Mouse (Mus musculus) myocyte (in vitro differentiated cells): ENCODE data around the gene Kctd5. TPM values are rescaled to one million over a fixed set of nuclear protein-coding genes. Genes with fewer than 3 reads are reported as not detected.
A peak's percentile ranks its signal among the peaks of the same experiment; 100 is the strongest.

ENCODE experiments used
- H3K27me3 ChIP-seq: one replicate; pipeline ENCODE4 v1.6.1; 2011; ENCODE audit not compliant: control insufficient read depth, insufficient read depth, insufficient read length
- H3K36me3 ChIP-seq: one replicate; pipeline ENCODE4 v1.6.1; 2011; ENCODE audit not compliant: control insufficient read depth, insufficient read depth
- H3K4me2 ChIP-seq: one replicate; pipeline ENCODE4 v1.6.1; 2011; ENCODE audit warnings: low read depth, control low read depth
- H3K4me3 ChIP-seq: one replicate; pipeline ENCODE4 v1.5.1; 2011; ENCODE audit warnings: mild to moderate bottlenecking, control low read depth, moderate library complexity
- H3K79me2 ChIP-seq: one replicate; pipeline ENCODE4 v1.6.1; 2011; ENCODE audit not compliant: control insufficient read depth, insufficient read depth
- H3ac ChIP-seq: one replicate; pipeline ENCODE4 v1.6.1; 2011; ENCODE audit not compliant: control insufficient read depth, insufficient read length
- CEBPB ChIP-seq: IDR thresholded peaks from 2 replicates; pipeline ENCODE4 v1.6.1; 2011; ENCODE audit warnings: mild to moderate bottlenecking, moderate library complexity; ENCODE audit not compliant: poor library complexity, insufficient read depth, severe bottlenecking
- E2F4 ChIP-seq: IDR thresholded peaks from one replicate; pipeline ENCODE4 v1.6.1; 2011; ENCODE audit warnings: mild to moderate bottlenecking, control low read depth, moderate library complexity; ENCODE audit not compliant: insufficient read depth
- MAX ChIP-seq: IDR thresholded peaks from one replicate; pipeline ENCODE4 v1.6.1; 2011; ENCODE audit warnings: low read depth, mild to moderate bottlenecking, control low read depth
- MYOD1 ChIP-seq, 3 experiments: IDR thresholded peaks; one replicate each; pipeline ENCODE4 v1.6.1; 2011; ENCODE audit warnings: control low read depth in 2 of 3, low read depth in 2 of 3, mild to moderate bottlenecking in 2 of 3, moderate library complexity in 1 of 3; ENCODE audit not compliant: insufficient read length in 2 of 3, control insufficient read depth in 1 of 3
- MYOG ChIP-seq, 3 experiments: IDR thresholded peaks; one replicate each; pipeline ENCODE4 v1.6.1; 2011; ENCODE audit warnings: control low read depth in 2 of 3, low read depth in 2 of 3, mild to moderate bottlenecking in 2 of 3; ENCODE audit not compliant: insufficient read length in 2 of 3, control insufficient read depth in 1 of 3, insufficient read depth in 1 of 3
- POLR2A ChIP-seq: IDR thresholded peaks from one replicate; pipeline ENCODE4 v1.6.1; 2011; ENCODE audit warnings: low read depth, mild to moderate bottlenecking, control low read depth, moderate library complexity; ENCODE audit not compliant: insufficient read length
- POLR2AphosphoS2 ChIP-seq: IDR thresholded peaks from one replicate; pipeline ENCODE4 v1.6.1; 2011; ENCODE audit warnings: low read depth, control low read depth; ENCODE audit not compliant: insufficient read length
- REST ChIP-seq: IDR thresholded peaks from one replicate; pipeline ENCODE4 v1.6.1; 2011; ENCODE audit warnings: mild to moderate bottlenecking, control low read depth, moderate library complexity; ENCODE audit not compliant: insufficient read depth, insufficient read length
- SRF ChIP-seq: IDR thresholded peaks from one replicate; pipeline ENCODE4 v1.6.1; 2011; ENCODE audit warnings: low read depth; ENCODE audit not compliant: control insufficient read depth, insufficient read length
- TCF12 ChIP-seq: IDR thresholded peaks from one replicate; pipeline ENCODE4 v1.6.1; 2011; ENCODE audit warnings: mild to moderate bottlenecking, control low read depth; ENCODE audit not compliant: poor library complexity, insufficient read depth, severe bottlenecking
- TCF3 ChIP-seq: IDR thresholded peaks from one replicate; pipeline ENCODE4 v1.6.1; 2011; ENCODE audit warnings: low read depth, control low read depth; ENCODE audit not compliant: insufficient read length
- USF1 ChIP-seq: IDR thresholded peaks from one replicate; pipeline ENCODE4 v1.6.1; 2011; ENCODE audit warnings: low read depth, mild to moderate bottlenecking, control low read depth, moderate library complexity
- polyA plus RNA-seq: library from polyadenylated mRNA; unstranded; fragments of >200 nt; fragmentation: generic; extraction: Trizol; gene quantifications from one replicate; pipeline ENCODE4 v1.2.1, GENCODE M21; 2012; ENCODE audit warnings: missing spikeins

Kctd5 gene
- polyA plus RNA-seq, 1 experiment = 41.5 TPM

DNA sequence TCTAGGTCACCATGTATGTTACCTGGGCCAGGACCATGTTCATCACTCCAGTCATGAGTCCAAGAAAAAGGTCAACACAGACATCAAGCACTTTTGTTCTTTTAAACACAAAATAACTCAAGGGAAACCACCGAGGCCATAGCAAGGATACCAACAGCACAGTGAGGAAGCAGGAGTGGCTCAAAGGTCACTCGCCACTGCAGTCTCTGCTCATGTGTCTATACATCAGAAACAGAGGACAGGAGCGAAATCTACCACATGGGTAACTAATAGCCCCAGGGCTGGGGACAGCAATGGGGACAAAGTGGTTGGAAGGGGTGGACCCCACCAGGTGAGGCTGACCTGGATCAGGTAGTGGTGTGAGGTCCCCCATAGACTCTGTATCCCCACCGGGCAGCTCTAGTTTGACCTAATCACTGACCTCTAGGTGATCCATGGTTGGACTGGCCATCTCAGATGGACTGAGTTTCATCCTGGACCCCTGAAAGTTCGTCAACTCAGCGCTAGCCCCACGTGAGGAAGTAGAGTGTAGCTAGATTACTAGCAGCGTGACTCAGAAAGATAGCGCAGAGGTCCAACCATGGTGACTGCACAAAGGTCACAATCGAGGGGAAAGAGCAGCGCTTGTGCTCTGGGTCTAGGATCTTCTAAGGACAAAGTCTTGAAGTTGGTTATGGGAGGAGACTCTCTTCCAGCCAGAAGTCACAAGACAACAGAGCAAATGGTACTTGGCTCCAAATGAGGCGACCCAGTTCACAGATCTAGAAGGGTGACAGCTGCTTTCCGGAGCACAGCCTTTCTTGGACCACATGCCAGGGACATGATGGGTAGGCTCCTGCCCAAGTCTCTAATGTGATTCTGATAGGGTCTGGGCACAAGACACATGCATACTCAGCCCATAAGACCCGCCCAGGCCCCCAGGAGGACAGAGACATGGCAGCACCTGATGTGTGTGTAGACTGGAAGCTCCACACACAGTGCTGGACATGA is 16.4 kb downstream of the Kctd5 start:
- Histone ChIP-seq H3K4me3 (no peak overlapping the region), H3K79me2 (no peaks in the 10 kb centered on the region), H3K4me2 (no peak overlapping the region), H3K27me3 (no peaks in the 10 kb centered on the region), H3K36me3 (peaks cover 38% of the 10 kb centered on the region), H3ac (no peak overlapping the region)
- TF ChIP-seq POLR2AphosphoS2 (no peak), MYOG (IDR thresholded peaks at IDR 0.05; ENCODE audit: control insufficient read depth in 1 of 3, insufficient read depth in 1 of 3, insufficient read length in 2 of 3, low read depth in 2 of 3) (peak; percentile 13 to 83 (median 61)), MYOD1 (IDR thresholded peaks at IDR 0.05; ENCODE audit: control insufficient read depth in 1 of 3, insufficient read length in 2 of 3, low read depth in 2 of 3) (peak in 2 of 3 experiments; percentile 21 to 79)

DNA sequence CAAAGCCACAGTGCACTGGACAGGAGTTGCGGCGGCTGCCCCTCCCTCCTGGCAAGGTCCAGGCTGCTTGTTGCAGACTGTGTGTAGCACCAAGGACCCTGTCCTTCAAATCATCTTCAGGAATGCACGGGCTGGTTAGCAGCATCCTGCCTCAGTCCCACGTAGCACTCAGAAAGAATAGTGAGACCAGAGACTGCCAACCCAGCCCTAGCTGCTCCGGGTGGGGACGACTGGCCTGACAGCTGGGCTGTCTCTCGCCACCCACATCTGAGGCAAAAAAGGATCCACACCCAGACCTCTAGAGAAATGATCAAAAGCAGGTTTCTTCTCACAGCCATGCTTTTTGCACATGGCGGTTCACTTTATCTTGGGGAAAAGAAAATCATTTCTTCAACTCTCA is 24.3 kb downstream of the Kctd5 start:
- Histone ChIP-seq H3K36me3 (peaks cover 27% of the 10 kb centered on the region), H3K27me3 (no peaks in the 10 kb centered on the region), H3ac (no peak overlapping the region), H3K4me3 (no peak overlapping the region), H3K79me2 (no peaks in the 10 kb centered on the region), H3K4me2 (no peak overlapping the region)
- TF ChIP-seq MAX (no peak), POLR2AphosphoS2 (no peak), MYOG (IDR thresholded peaks at IDR 0.05; ENCODE audit: control insufficient read depth in 1 of 3, insufficient read depth in 1 of 3, insufficient read length in 2 of 3, low read depth in 2 of 3) (peak in 2 of 3 experiments; percentile 9 to 78), MYOD1 (IDR thresholded peaks at IDR 0.05; ENCODE audit: control insufficient read depth in 1 of 3, insufficient read length in 2 of 3, low read depth in 2 of 3) (peak in 2 of 3 experiments; percentile 26 to 70), E2F4 (no peak), CEBPB (no peak), USF1 (no peak), POLR2A (no peak)

DNA sequence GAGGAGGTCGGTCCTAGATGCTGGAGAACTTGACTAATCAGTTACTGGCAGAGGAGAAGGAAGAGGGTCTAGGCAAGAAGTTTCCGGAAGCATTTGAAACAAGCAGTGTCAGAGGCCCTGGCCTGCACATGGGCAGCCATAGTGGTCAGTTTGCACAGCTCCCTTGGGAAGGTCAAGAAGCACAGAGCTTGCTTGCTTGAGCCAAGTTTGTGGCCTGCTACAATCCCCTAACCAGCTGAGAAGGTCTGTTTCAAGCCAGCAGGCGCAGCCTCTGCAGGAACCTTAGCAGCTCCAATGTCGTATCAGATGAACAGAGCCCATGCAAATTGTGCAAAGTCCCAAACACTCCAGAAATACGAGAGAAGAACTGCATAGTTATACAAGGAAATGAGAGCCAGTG is 25.2 kb downstream of the Kctd5 start:
- Histone ChIP-seq H3K27me3 (no peaks in the 10 kb centered on the region), H3K4me2 (no peak overlapping the region), H3ac (no peak overlapping the region), H3K4me3 (no peak overlapping the region), H3K36me3 (peaks cover 19% of the 10 kb centered on the region), H3K79me2 (no peaks in the 10 kb centered on the region)
- no peak for TF ChIP-seq USF1
- TF ChIP-seq MYOG (IDR thresholded peaks at IDR 0.05; ENCODE audit: control insufficient read depth in 1 of 3, insufficient read depth in 1 of 3, insufficient read length in 2 of 3, low read depth in 2 of 3) = no peak
- no peak for TF ChIP-seq SRF
- TF ChIP-seq MAX = no peak
- no peak for TF ChIP-seq POLR2AphosphoS2
- no peak for TF ChIP-seq REST

DNA sequence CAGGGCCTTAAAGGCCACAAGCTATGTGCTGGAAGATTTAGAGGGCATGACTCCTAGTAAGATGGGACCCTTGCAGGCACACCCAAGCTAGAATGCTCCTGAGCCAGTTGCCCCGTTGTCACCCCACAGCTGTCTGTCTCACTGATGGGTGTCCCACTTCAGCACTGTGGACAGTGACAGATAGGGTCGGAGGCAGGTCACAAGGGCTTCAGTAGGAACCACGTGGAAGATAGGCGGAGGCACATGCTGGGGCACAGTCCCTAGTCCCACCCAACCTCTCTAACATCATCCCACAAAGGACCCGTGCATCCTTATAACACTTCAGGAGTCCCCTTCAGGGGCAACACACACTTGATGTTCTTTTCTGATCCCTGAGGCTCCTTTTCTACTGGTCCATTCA is 27.3 kb downstream of the Kctd5 start:
- Histone ChIP-seq H3K4me3 (no peak overlapping the region), H3ac (no peak overlapping the region), H3K36me3 (peaks cover 11% of the 10 kb centered on the region), H3K27me3 (no peaks in the 10 kb centered on the region), H3K79me2 (no peaks in the 10 kb centered on the region), H3K4me2 (no peak overlapping the region)
- TF ChIP-seq REST = peak; percentile 89
- no peak for TF ChIP-seq E2F4
- TF ChIP-seq MAX = no peak
- peak; percentile 24 for TF ChIP-seq POLR2AphosphoS2
- TF ChIP-seq MYOD1 (IDR thresholded peaks at IDR 0.05; ENCODE audit: control insufficient read depth in 1 of 3, insufficient read length in 2 of 3, low read depth in 2 of 3) = peak in 1 of 3 experiments; percentile 17
- TF ChIP-seq MYOG (IDR thresholded peaks at IDR 0.05; ENCODE audit: control insufficient read depth in 1 of 3, insufficient read depth in 1 of 3, insufficient read length in 2 of 3, low read depth in 2 of 3) = peak in 1 of 3 experiments; percentile 46

DNA sequence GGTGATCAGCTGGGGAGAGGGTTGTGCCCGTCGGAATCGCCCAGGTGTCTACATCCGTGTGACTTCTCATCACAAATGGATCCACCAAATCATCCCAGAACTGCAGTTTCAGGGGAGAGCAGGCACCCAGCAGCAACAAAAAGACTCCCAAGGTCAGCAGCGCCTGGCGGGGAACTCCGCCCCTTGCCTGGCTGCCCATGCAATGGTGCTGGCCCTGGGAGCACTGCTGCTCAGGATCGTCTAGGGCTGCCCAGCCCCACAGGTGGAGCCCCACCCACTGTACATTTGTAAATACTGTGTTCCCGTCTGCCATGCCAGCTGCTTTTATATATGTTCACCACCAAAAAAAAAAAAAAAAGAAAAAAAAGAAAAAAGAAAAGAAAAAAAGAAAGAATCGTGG is 27.7 kb downstream of the Kctd5 start:
- no peaks in the 10 kb centered on the region for H3K27me3 ChIP-seq
- H3K79me2 ChIP-seq = no peaks in the 10 kb centered on the region
- H3K4me3 ChIP-seq = no peak overlapping the region
- TF ChIP-seq POLR2AphosphoS2 (no peak), REST (no peak), CEBPB (no peak), POLR2A (no peak), TCF12 (no peak), SRF (no peak), MYOG (IDR thresholded peaks at IDR 0.05; ENCODE audit: control insufficient read depth in 1 of 3, insufficient read depth in 1 of 3, insufficient read length in 2 of 3, low read depth in 2 of 3) (no peak), TCF3 (no peak), USF1 (no peak), E2F4 (no peak), MYOD1 (IDR thresholded peaks at IDR 0.05; ENCODE audit: control insufficient read depth in 1 of 3, insufficient read length in 2 of 3, low read depth in 2 of 3) (no peak), MAX (no peak)
- H3ac ChIP-seq = no peak overlapping the region
- peaks cover 11% of the 10 kb centered on the region for H3K36me3 ChIP-seq
- H3K4me2 ChIP-seq = no peak overlapping the region
